Mouse (Mus musculus): Measurements from ENCODE around the gene Tpo. TPM values are rescaled to one million over a fixed set of nuclear protein-coding genes. Genes with fewer than 3 reads are reported as not detected.

The Tpo gene
- total RNA-seq, 2 experiments from 2014 or later: not detected

DNA sequence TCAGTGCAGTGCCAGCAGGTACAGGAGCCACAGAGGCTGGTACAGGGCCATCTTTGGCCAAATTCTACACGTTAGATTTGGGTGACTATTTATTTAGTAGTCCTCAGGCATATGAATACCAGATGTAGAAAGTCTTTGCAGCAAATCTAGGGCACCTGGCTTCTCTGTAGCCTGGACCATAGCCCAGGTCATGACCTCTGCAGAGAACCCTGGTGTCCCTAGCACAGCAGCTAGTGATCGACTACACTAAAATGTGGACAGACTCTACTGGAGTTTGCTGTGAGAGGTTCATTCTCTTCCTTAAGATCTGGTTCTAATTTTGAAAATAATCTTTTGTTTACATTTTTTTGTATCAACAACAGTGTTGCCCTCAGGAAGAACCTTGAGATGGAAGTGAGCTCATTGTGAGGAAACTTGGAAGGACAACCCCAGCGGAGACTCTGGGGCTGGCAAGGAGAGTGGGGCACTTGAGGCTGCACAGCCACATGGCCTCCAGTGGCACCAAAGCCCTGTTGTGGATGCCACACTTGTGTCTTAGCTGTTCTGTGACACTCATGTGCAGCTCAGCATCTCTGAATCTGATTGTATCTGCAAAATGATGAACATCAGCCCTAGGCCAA is 104.6 kb downstream of the Tpo start:
- no peak for DNase-seq
- intact Hi-C loops (cut with DNase I): loop anchor here (10.0 kb wide), 1 partner anchor 323 kb away; no protein-coding TSS in a partner anchor

DNA sequence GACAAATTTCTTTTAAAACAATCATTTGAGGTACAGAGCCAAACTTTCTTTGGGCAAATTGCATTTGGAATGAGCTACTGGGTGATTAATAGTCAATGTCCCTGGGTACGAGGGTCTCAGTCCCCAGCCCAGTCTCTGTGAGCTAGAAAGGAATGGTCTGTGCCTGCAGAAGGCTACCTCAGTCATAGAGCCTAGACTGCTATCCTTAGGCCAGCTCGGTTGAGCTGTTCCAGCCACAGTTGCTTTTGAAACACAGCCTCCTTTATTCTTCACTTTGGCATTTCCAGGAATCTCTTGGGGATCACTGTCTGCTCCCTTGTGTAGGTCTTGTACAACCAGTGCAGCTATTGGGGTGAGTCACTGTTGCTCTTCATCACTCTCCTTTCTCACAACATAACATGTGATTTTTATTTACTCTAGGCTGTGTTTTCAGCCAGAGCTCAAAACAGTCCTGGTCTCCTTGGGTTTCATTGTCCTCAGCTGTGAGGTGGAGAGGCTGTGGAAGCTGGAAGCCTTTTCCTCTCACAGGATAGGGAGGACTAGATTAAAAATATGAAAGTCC is 108.1 kb downstream of the Tpo start:
- intact Hi-C loops (cut with DNase I): loop anchor here (10.0 kb wide), 1 partner anchor 320 kb away; no protein-coding TSS in a partner anchor
- DNase-seq: peak in 1 of 2 experiments; percentile 37

DNA sequence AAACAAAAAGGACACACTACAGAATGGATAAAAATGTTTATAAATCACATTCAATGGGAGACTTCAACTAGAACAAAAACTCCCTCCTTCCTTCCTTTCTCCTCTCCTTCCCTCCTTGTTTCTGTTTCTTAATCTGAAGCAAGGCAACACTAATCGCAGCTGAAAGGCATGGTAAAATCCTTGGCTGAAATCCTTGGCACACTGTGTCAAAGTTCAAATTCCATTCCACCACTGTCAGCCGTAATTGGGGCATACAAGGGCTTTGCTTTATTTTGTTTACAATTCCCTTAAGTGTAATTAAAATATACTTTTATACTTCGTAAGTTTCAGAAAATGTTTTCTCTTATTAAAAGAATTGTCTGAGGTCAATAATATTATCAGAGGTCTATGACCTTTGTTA is 108.9 kb downstream of the Tpo start:
- no peak for DNase-seq
- intact Hi-C loops (cut with DNase I): loop anchor here (10.0 kb wide), 1 partner anchor 319 kb away; no protein-coding TSS in a partner anchor

DNA sequence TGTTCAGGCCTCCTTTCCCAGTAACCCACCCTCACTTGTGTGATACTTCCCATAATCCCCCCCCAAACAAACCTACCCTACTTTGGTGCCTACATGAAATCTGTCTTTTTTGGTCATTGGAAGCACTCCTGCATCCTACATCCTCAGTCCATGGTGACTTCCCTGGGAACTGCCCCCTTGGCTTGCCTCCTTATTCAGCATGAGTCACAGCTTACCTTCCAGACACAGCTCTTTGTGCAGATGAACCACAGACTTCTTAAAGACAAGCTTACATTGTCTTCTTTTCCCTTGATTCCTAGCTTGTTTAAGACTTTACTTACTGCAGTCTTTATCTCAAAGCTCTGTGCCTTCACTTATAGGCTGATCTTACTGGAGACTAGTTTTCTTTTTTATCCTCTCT is 112.0 kb downstream of the Tpo start:
- intact Hi-C loops (cut with DNase I): loop anchor here (10.0 kb wide), 1 partner anchor 316 kb away; no protein-coding TSS in a partner anchor

DNA sequence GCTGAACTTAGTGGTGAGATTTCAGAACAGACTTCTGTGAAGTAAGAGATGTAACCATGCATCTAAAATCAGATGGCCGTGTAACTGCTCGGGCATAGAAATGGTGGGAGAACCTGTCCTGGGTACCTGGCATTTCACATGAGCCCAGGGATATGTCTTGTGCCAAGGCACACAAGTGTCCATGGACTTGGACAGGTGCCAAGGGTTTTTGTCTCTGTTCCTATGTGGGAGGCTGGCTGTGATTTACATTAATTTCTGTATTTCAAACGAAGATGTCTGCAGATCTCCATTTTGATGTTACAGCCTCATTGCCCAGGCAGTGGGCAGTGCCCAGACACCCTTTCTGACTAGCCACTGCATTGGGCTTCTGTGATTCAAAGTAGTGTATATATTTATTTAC is 115.3 kb downstream of the Tpo start:
- intact Hi-C loops (cut with DNase I): no loop called here
- DNase-seq: no peak

More for the DNA sequence above, 112.0 kb downstream of the Tpo start:
- no peak for DNase-seq

DNA sequence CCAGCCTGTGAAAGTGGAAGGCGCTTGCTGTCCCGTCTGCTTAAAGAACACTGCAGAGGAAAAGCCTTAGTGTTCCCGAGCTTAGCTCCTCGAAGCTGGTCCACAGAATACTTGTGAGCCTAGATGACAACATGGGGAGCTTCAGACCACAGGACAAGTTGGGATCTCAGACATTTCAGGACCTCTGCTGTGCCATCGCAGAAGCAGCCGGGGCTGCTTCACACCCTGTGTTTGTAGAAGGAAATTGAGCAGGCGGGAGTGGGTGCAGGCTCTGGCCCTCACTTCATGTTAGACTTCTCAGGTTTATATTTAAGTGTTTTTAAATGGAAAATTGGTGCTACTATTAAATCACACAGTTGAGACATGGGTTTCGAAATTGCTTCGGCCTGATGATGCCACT is 116.9 kb downstream of the Tpo start:
- intact Hi-C loops (cut with DNase I): no loop called here
- DNase-seq: no peak

DNA sequence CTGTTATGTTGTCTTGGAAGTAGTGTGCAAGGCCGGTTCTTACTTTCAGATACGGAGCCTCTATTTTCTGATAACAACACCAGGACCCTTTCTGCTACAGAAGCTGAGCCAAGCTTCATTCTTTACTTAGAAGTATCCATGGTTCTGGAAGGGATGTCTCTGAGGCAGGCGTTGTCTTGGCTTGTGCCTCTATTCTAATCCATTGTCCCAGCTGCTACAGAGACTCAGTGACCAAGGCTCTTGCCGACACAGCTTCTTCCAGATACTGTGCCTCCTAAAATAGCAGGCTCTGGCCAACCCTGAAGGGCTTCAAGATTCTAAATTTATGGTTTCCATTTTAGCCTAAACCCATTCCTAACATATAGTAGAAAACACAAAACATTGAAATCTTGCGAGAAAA is 123.7 kb downstream of the Tpo start:
- intact Hi-C loops (cut with DNase I): no loop called here
- no peak for DNase-seq

DNA sequence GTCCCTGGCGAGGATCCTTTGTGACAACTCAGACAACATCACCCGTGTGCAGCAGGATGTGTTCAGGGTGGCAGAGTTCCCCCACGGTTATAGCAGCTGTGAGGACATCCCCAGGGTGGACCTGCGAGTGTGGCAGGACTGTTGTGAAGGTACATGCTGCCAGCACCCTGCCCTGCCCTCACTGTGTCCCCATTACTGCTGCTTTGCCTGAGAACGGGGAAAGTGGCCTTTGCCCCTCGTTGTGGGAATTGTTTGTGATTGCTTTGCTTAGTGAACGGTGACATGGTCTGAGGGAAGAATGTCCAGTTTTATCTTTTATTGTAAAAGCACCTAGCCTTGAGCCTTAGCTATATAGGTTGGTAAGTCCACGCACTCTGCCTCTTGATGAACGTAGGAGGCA is 125.8 kb downstream of the Tpo start:
- intact Hi-C loops (cut with DNase I): no loop called here
- DNase-seq: no peak

Other genes with a start within 250 kb of the Tpo start
- gene Pxdn, start 195.0 kb downstream of the Tpo start, total RNA-seq (2021): 10 to 100 TPM; 51.7 to 54.5 TPM
- gene Sntg2, start 240.8 kb upstream of the Tpo start, total RNA-seq (2021): 1 to 10 TPM in 1 of 2 experiments, under 1 TPM in 1; 0.27 to 1.3 TPM